Mouse (Mus musculus) erythroblast, embryonic 14.5 days (primary cell): Measurements from ENCODE around the gene Nubp2.

Source experiments
- GATA1 ChIP-seq: IDR thresholded peaks from 2 replicates; pipeline ENCODE4 v1.6.1; 2012; ENCODE audit warnings: low read length, inconsistent platforms, mixed read lengths
- TAL1 ChIP-seq: IDR thresholded peaks from 3 replicates; pipeline ENCODE4 v1.6.1; 2012; ENCODE audit warnings: low read length, inconsistent platforms, mixed read lengths

- TF ChIP-seq TAL1 (no peak), GATA1 (no peak)
Measured at GRCm38 (mm10) chr17:24923246-24923645, 37.1 kb upstream of the Nubp2 start.
